Mouse (Mus musculus) G1E (cell line): ENCODE measurements around the gene Prnd.

ENCODE experiments used
- CTCF ChIP-seq: IDR thresholded peaks from 2 replicates; pipeline ENCODE4 v1.5.1; 2012; ENCODE audit warnings: low read depth, low read length, inconsistent platforms, mixed read lengths
- GATA1 ChIP-seq: IDR thresholded peaks from 2 replicates; pipeline ENCODE4 v1.6.1; 2012; ENCODE audit warnings: borderline replicate concordance, low read length, inconsistent platforms, mixed read lengths
- POLR2AphosphoS5 ChIP-seq: IDR thresholded peaks from 2 replicates; pipeline ENCODE4 v1.6.1; 2012; ENCODE audit warnings: low read depth, low read length, inconsistent platforms; ENCODE audit not compliant: insufficient replicate concordance
- TAL1 ChIP-seq: conservative IDR thresholded peaks from 2 replicates; pipeline ENCODE4 v1.6.1; 2012; ENCODE audit warnings: low read depth, low read length, inconsistent platforms, mixed read lengths

GRCm38 (mm10) chr2:131905776-131906175 lies 44.9 kb upstream of the Prnd start:
- TF ChIP-seq CTCF, result no peak
- TF ChIP-seq GATA1, result no peak
- TF ChIP-seq POLR2AphosphoS5, result no peak
- no peak for TF ChIP-seq TAL1
